Mouse (Mus musculus): Measurements from ENCODE around the gene Anapc11. TPM values are rescaled to one million over a fixed set of nuclear protein-coding genes. Genes with fewer than 3 reads are reported as not detected.

Gene Anapc11
- 164 and 171 TPM in 2 replicates for polyA plus RNA-seq (2015; fragmentation: Nextera tagmentation; extraction: Ambion mirVana)

DNA sequence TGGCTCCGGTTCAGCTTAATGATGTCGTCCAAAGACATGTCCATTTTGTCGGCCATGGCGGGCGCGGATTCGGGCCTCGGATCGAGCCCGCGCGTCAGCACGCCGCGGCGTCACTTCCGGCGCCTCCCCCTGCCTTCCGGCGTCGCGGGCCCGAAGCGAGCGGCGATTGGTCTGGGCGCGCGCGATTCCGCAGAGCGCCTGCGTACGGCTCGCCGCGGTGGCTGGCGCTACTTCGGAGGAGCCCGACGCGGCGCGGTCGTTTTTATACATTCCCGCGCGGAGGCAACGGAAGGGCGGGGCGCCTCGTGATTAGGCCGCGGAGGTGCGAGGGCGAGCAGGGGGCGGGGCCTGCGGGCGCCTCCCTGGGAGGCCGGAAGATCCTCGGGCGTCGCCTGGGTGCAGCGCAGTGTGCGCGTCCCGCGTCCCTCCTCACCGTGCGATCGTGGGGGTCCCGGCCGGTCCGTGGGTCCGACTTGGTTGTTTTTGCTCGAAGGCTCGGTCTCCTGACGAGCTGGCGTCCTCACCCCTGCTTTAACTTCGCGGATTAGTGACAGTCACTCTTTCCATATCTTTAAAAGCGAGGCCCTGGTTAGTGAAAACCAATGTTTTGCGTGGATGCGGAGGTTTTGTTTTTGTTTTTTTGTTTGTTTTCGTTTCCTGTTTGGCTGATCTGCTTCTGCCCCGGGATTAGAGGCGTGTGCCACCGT lies at the start of gene Anapc11, which contains the start of gene Alyref:
Anapc11 (plus strand) TSS at position 139 of the 707 bp plus-strand sequence.
Alyref (minus strand) TSS at position 83 of the 707 bp plus-strand sequence.
- no peaks in the 10 kb centered on the region for H3K27me3 ChIP-seq (replicated peaks; ENCODE audit: control insufficient read depth, insufficient read depth, low read length)
- WGBS = under 1% methylated on average over 87 of the region's 88 CpGs
- peaks cover 25% of the 10 kb centered on the region for H3K36me3 ChIP-seq (ENCODE audit: control insufficient read depth, insufficient read depth, low read length)

GRCm38 (mm10) chr11:120548786-120549167 lies 49.4 kb upstream of the Anapc11 start:
- ATAC-seq = 0 out of 2 replicates have a peak, but pooled peaks have one; percentile 0
- Histone ChIP-seq H3K4me3 (ENCODE audit: low read length) (peak overlapping the region; percentile 86), H3K36me3 (ENCODE audit: control insufficient read depth, insufficient read depth, low read length) (0 out of 2 replicates have a peak, but pooled peaks cover 7% of the 10 kb centered on the region), H3K4me1 (ENCODE audit: control insufficient read depth, insufficient read depth, low read length) (peaks cover 29% of the 10 kb centered on the region), H3K9me3 (ENCODE audit: control insufficient read depth, low read length) (no peaks in the 10 kb centered on the region), H3K4me2 (ENCODE audit: low read depth, low read length) (peak overlapping the region; percentile 91), H3K9ac (ENCODE audit: low read depth, low read length) (peak overlapping the region; percentile 98), H3K27me3 (replicated peaks; ENCODE audit: control insufficient read depth, insufficient read depth, low read length) (no peaks in the 10 kb centered on the region), H3K27ac (ENCODE audit: low read length) (peak overlapping the region; percentile 98)
- WGBS = 16% methylated on average over 7 of the region's 7 CpGs

More for the DNA sequence above, at the start of gene Anapc11, which contains the start of gene Alyref:
- peak within 1 kb of the TSS; percentile 89 for H3K27ac ChIP-seq (ENCODE audit: low read length)
- ATAC-seq = peak; percentile 99
- H3K4me1 ChIP-seq (ENCODE audit: control insufficient read depth, insufficient read depth, low read length) = peaks cover 24% of the 10 kb centered on the region
- H3K9me3 ChIP-seq (ENCODE audit: control insufficient read depth, low read length) = no peaks in the 10 kb centered on the region
- H3K4me3 ChIP-seq (ENCODE audit: low read length) = peak within 1 kb of the TSS; percentile 94
- peak within 1 kb of the TSS; percentile 99 for H3K9ac ChIP-seq (ENCODE audit: low read depth, low read length)
- peak within 1 kb of the TSS; percentile 92 for H3K4me2 ChIP-seq (ENCODE audit: low read depth, low read length)

- H3K4me1 ChIP-seq (ENCODE audit: control insufficient read depth, insufficient read depth, low read length) = peaks cover 29% of the 10 kb centered on the region
- peak within 1 kb of the TSS; percentile 98 for H3K27ac ChIP-seq (ENCODE audit: low read length)
- H3K36me3 ChIP-seq (ENCODE audit: control insufficient read depth, insufficient read depth, low read length) = 0 out of 2 replicates have a peak, but pooled peaks cover 4% of the 10 kb centered on the region
- H3K4me3 ChIP-seq (ENCODE audit: low read length) = peak within 1 kb of the TSS; percentile 86
- no peaks in the 10 kb centered on the region for H3K27me3 ChIP-seq (replicated peaks; ENCODE audit: control insufficient read depth, insufficient read depth, low read length)
- WGBS = 1% methylated on average over 65 of the region's 87 CpGs
- peak; percentile 84 for ATAC-seq
- H3K9me3 ChIP-seq (ENCODE audit: control insufficient read depth, low read length) = no peaks in the 10 kb centered on the region
- H3K9ac ChIP-seq (ENCODE audit: low read depth, low read length) = peak within 1 kb of the TSS; percentile 98
- peak within 1 kb of the TSS; percentile 91 for H3K4me2 ChIP-seq (ENCODE audit: low read depth, low read length)
Observed at GRCm38 (mm10) chr11:120549168-120549945, 48.9 kb upstream of the Anapc11 start, which contains the start of gene Mcrip1. Gene Mcrip1 (minus strand): TSS chr11:120549727.

DNA sequence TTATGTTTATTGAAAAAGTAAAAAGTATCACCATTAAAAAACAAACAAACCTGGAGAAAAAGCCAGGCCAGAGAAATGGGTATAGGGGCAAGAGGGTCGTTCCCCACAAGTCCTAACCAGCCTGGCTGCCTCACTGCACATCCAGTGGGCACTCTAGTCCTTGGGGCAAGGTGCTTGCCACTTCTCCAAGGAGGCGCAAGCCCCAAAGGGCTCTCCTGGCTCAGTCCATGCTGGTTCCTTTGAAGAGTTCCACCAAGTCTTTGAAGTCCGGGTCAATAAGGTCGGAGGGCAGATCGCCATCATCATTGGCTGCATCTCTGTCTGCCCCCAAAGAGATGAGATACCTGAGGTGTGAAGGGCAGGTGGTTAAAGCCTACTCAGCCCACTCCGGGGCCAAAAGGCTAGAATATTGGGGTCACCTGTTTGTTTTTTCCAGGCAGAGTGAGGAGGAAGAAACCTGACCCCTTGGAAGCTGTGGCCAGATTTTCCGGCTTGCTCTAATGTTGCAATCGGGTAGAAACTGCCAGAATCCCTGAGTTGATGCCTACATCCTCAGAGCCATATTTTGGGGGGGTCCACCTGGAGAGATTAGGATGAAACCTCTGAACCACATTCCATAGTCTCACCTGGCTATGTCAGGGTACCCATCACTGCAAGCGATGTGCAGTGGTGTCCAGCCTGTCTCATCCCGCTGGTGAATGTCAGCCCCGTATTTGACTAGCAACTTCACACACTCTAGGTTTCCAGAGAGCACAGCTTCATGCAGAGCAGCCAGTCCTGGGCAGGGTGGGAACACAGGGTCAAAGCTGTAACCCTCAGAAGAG lies 48.0 kb upstream of the Anapc11 start:
- Histone ChIP-seq H3K4me3 (ENCODE audit: low read length) (peak overlapping the region; percentile 86), H3K27me3 (replicated peaks; ENCODE audit: control insufficient read depth, insufficient read depth, low read length) (no peaks in the 10 kb centered on the region), H3K9ac (ENCODE audit: low read depth, low read length) (peak overlapping the region; percentile 98), H3K4me1 (ENCODE audit: control insufficient read depth, insufficient read depth, low read length) (peaks cover 29% of the 10 kb centered on the region), H3K36me3 (ENCODE audit: control insufficient read depth, insufficient read depth, low read length) (no peaks in the 10 kb centered on the region), H3K9me3 (ENCODE audit: control insufficient read depth, low read length) (no peaks in the 10 kb centered on the region), H3K27ac (ENCODE audit: low read length) (peak overlapping the region; percentile 98), H3K4me2 (ENCODE audit: low read depth, low read length) (peak overlapping the region; percentile 91)
- ATAC-seq = peak; percentile 14; the same call in 1 of the 2 replicates
- 64% methylated on average over 11 of the region's 11 CpGs for WGBS

GRCm38 (mm10) chr11:120550810-120551440 lies 47.3 kb upstream of the Anapc11 start, which contains the start of gene Ppp1r27:
Gene Ppp1r27 (minus strand): TSS chr11:120551132.
- Histone ChIP-seq H3K4me3 (ENCODE audit: low read length) (peak within 1 kb of the TSS; percentile 86), H3K9ac (ENCODE audit: low read depth, low read length) (peak within 1 kb of the TSS; percentile 98), H3K4me1 (ENCODE audit: control insufficient read depth, insufficient read depth, low read length) (peaks cover 27% of the 10 kb centered on the region), H3K4me2 (ENCODE audit: low read depth, low read length) (peak within 1 kb of the TSS; percentile 91), H3K27me3 (replicated peaks; ENCODE audit: control insufficient read depth, insufficient read depth, low read length) (no peaks in the 10 kb centered on the region), H3K27ac (ENCODE audit: low read length) (peak within 1 kb of the TSS; percentile 98; the same call in 1 of the 2 replicates), H3K36me3 (ENCODE audit: control insufficient read depth, insufficient read depth, low read length) (no peaks in the 10 kb centered on the region), H3K9me3 (ENCODE audit: control insufficient read depth, low read length) (no peaks in the 10 kb centered on the region)
- no peak for ATAC-seq
- WGBS = 92% methylated on average over 28 of the region's 28 CpGs

DNA sequence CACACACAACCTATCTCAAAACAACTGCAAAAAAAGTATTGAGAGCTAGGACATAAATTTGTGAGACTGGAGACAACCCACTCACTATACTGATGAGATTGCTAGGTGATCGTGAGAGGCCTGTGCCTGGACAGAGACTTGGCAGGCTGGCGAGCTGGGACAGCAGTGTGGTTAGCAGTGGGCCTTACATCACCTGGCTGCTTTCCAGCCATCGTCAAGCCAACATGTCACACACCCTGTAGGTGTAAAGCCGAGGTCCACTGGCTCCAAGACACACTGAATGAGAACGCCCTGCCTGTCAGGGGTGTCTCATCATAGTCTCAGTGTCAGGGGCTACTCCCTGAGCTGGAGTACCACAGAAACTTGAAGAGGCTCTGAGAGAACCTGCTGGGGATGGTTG lies 45.5 kb upstream of the Anapc11 start:
- Histone ChIP-seq H3K27me3 (replicated peaks; ENCODE audit: control insufficient read depth, insufficient read depth, low read length) (no peaks in the 10 kb centered on the region), H3K36me3 (ENCODE audit: control insufficient read depth, insufficient read depth, low read length) (no peaks in the 10 kb centered on the region), H3K4me2 (ENCODE audit: low read depth, low read length) (no peak overlapping the region), H3K4me1 (ENCODE audit: control insufficient read depth, insufficient read depth, low read length) (peaks cover 18% of the 10 kb centered on the region), H3K9me3 (ENCODE audit: control insufficient read depth, low read length) (no peaks in the 10 kb centered on the region), H3K9ac (ENCODE audit: low read depth, low read length) (no peak overlapping the region), H3K4me3 (ENCODE audit: low read length) (no peak overlapping the region), H3K27ac (ENCODE audit: low read length) (no peak overlapping the region)
- 75% methylated on average over 5 of the region's 5 CpGs for WGBS
- no peak for ATAC-seq

DNA sequence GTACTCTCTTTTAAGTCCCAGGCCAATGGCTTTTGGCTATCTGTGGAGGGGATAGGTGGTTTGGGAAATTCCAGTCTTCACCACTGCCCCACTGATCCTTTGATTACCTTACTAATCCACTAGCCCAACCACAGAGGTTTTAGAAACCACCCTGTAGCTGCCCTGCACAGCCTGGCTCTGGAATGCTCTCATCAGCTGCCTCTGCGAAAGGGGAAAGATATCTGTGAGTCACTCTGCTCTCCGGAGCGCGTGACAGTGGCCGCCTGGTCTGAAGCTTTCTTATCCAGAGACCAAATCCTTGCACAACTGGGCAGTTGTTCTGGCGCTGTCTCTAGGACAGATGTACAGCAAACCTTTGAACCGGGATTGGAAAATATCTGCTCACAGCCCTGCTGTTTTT lies 43.4 kb upstream of the Anapc11 start:
- no peak overlapping the region for H3K9ac ChIP-seq (ENCODE audit: low read depth, low read length)
- H3K4me1 ChIP-seq (ENCODE audit: control insufficient read depth, insufficient read depth, low read length) = peaks cover 7% of the 10 kb centered on the region
- no peak overlapping the region for H3K4me3 ChIP-seq (ENCODE audit: low read length)
- no peaks in the 10 kb centered on the region for H3K9me3 ChIP-seq (ENCODE audit: control insufficient read depth, low read length)
- no peak overlapping the region for H3K4me2 ChIP-seq (ENCODE audit: low read depth, low read length)
- no peaks in the 10 kb centered on the region for H3K27me3 ChIP-seq (replicated peaks; ENCODE audit: control insufficient read depth, insufficient read depth, low read length)
- peak overlapping the region; percentile 67 for H3K27ac ChIP-seq (ENCODE audit: low read length)
- H3K36me3 ChIP-seq (ENCODE audit: control insufficient read depth, insufficient read depth, low read length) = peaks cover 7% of the 10 kb centered on the region; the same call in 1 of the 2 replicates
- peak; percentile 65 for ATAC-seq
- WGBS = 71% methylated on average over 7 of the region's 7 CpGs

DNA sequence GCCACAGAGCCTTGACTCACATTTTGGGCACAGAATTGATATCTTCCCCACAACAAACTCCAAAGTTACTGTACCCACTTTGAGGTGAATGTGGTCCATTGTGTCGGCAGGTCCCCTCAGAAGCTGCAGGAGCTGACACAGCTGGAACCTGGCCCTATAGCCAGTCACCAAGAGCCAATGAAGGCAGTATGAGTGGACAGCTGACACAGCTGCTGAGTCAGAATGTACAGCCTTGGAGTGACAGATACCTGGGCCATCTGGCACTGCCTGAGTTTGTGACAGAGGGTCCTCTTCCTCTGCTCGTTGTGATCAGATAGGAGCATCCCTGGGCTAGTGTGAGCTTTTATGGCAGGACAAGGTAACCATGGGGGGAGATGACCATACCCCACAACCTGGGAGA lies 43.0 kb upstream of the Anapc11 start:
- Histone ChIP-seq H3K9me3 (ENCODE audit: control insufficient read depth, low read length) (no peaks in the 10 kb centered on the region), H3K4me1 (ENCODE audit: control insufficient read depth, insufficient read depth, low read length) (peaks cover 3% of the 10 kb centered on the region), H3K4me3 (ENCODE audit: low read length) (no peak overlapping the region), H3K36me3 (ENCODE audit: control insufficient read depth, insufficient read depth, low read length) (peaks cover 10% of the 10 kb centered on the region), H3K27me3 (replicated peaks; ENCODE audit: control insufficient read depth, insufficient read depth, low read length) (no peaks in the 10 kb centered on the region), H3K9ac (ENCODE audit: low read depth, low read length) (no peak overlapping the region), H3K4me2 (ENCODE audit: low read depth, low read length) (no peak overlapping the region), H3K27ac (ENCODE audit: low read length) (peak overlapping the region; percentile 43)
- 66% methylated on average over 2 of the region's 2 CpGs for WGBS
- peak; percentile 56; the same call in 1 of the 2 replicates for ATAC-seq
